Mouse (Mus musculus) adrenal gland, adult 8-10 months (tissue): ENCODE results near the gene Fam168b. TPM values are rescaled to one million over a fixed set of nuclear protein-coding genes. Genes with fewer than 3 reads are reported as not detected.

Experiments
- DNase-seq: peaks from one replicate; pipeline ENCODE4 v3.0.0; 2022
- total RNA-seq, 4 experiments: library from RNA; stranded (reverse); gene quantifications; 2 replicates each; pipeline ENCODE4 v1.2.4; 2022

Fam168b gene
- total RNA-seq, 4 experiments from 2014 or later, result 117 to 144 (median 125) TPM

- DNase-seq, result no peak
Observed at GRCm38 (mm10) chr1:34850343-34851136, 7.7 kb upstream of the Fam168b start.

GRCm38 (mm10) chr1:34849745-34850342 is 7.0 kb upstream of the Fam168b start, which contains the start of gene Plekhb2:
TSS of gene Plekhb2 (plus strand) at chr1:34849976.
- DNase-seq, result peak; percentile 91

- DNase-seq, result no peak
Observed at GRCm38 (mm10) chr1:34847070-34847469, 4.2 kb upstream of the Fam168b start.

DNA sequence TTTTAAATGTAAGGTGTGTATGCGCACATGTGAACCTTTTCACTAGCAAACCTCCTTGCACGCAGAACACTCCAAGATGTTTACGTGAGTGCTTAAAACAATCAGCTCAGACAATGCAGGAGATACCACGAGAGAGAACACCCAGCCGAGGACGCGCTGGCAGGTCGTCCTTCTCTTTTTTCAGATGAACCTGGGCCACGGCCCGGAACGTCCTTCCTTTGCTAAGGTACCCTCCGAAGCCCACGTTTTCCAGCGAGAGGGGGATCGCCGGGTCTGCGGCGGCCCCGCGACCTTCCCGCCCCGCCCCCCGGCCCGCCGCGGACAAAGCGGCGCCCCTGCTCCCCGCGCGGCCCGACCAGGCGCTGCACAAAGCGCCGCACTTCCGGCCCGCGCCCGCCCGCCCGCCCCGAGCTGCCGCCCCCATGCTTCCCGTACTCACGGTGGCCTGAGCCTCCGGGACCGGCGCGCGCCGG is 440 bp downstream of the Fam168b start:
- DNase-seq, result no peak

DNA sequence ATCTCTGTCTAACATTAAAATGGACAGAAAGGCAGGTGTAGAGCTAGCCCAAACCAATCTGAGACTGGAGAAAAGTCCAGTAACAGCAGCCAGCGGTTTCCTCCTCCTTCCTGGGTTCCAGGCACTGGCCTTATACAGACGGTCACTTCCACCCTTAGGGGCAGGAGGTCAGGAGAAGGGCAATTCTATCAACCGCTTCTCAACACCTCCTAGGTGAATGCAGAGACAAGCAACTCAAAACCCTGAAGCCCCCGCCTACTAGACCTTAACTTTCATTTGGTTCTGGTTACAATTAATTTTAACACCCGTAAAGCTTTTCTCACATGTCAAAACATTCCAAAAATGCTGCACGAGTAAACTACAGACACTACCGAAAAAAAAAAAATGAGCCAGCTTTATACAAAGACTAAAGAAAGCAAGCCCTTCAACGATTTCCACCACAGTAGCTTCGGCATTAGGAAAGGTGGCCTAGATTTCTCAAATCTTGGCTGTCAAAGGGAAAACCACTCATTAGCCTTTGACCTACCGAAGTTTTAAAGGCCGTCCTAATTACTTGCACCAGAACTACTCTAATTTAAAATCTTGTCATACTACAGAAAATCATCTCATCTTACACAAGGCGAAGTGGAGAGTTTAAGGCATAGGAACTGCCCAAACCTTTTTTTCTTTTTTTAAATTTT is 1.0 kb downstream of the Fam168b start:
- no peak for DNase-seq

DNA sequence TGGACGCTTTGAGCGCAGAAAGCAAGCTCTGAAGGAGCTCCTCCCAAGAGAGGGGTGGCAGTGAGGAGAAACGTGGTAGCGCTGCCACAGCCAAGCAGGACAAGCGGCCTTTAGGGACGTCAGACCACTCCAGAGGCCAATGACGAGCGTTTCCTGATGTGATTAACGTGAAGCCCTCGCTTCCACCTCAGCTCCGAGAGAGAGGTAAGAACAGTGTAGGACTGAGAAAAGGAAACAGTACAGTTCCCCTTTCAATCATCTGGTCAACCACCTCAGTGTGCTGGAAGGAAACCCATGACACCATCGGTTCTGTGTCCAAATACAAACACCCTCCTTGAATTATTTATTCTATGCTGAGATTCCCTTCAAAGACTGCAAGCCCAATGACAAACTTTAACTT is 3.6 kb downstream of the Fam168b start:
- DNase-seq, result no peak

DNA sequence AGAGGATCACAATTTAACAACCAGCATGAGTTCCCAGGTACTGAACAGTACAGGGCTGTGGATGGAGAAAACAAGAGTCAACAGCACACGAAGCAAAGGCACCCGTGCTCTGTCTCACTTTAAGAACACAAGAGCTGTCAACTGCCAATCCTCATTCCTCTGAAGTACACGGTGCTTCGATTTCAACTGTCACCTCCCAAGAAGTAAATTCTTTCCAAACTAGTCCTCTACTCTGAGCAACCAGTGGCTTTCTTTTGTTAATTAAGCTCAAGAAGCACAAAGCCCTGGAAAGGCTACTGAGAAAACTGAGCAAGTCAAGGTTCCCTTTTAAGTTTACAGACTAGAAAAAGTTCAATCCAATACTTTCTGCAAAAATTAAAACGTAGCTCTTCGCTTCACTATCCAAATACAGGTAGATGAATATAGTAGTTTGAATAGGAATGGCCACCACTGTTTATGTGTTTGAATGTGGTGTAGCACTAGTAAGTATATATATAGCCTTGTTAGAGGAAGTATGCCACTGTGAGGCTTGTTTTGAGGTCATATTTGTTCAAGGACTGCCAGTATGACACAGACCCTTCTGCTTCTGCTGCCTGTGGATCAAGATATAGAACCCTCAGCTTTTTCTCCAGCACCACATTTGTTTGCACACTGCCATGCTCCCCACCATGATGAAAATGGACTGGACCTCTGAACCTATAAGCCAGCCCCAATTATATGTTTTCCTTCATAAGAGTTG is 4.7 kb downstream of the Fam168b start:
- DNase-seq, result no peak

DNA sequence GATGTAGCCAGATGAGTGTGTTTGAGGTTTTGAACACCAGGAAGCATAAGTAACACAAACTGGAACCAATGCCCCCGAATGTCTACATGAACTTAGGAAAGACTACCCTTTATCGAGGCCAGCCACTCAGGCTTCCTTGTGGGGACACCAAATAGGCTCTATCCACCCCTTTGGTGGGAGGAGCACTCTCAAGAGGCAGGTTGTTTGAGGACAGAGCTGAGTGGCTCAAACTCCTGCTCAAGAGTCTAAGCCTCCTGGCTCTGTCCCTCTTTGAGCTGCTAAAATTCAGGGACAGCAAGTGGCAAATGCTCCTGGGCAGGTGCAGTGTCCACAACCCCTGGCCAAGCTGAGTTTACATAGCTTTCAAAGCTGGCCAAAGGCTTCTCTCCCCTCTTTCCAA is 8.0 kb downstream of the Fam168b start:
- no peak for DNase-seq

DNA sequence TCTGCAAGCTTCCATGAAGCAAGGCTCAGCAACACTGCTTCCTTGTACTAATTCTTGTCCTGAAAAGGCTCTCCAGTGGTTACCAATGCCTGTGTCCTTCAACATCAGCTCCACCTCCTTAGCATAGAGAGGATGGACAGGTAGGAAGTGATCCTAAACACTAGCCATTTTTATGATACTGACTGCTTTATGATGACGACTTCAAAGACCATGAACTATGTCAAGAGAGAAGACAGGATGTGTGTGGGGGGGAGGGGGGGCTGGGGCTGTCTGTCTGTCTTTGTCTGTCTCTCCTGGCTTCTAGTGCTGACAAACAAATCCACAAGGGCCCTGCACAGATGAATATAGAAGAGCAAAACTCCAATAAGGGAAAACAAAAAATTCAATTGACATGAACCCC is 11.5 kb downstream of the Fam168b start:
- DNase-seq, result no peak

- DNase-seq, result no peak
Observed at GRCm38 (mm10) chr1:34830934-34831333, 11.9 kb downstream of the Fam168b start.

GRCm38 (mm10) chr1:34828528-34829294 is 14.2 kb downstream of the Fam168b start:
- DNase-seq, result no peak

DNA sequence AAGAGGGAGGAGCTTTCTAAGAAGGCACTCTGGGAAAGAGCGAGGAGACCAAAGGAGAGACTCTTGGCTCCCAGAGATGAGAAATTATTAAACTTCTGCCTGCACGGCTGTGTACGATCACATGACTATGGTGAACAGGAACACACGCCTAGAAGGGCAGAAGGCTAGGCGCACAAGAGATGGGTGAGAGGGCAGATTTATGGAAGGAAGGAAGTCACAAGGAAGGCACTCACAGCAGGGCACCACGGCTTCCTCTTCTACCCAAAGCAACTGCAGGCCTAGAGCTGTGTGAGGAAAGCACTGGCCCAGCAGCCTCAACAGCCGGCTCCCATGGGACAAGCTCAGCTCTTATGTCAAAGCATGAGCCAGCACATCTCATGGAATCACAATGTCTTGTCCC is 15.0 kb downstream of the Fam168b start:
- no peak for DNase-seq

- DNase-seq, result no peak
Observed at GRCm38 (mm10) chr1:34825909-34826308, 17.0 kb downstream of the Fam168b start.

DNA sequence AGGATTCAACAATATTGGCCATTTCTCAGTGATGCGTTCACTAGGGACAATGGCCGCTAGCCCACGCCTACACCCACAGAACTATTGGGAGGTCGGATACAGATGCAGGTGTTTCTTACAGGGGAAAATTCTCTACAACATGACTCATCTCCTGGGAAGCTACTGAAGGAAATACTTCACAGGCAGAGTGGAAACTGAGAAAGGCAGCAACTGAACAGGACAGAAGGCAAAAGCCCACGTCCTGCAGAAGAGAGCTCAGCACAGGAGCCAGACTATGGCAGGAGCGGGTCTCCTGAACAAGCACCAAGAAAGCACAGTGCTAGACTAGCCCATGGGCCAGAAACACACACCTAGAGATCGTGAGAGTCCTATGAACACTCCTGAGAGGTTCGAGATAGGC is 18.7 kb downstream of the Fam168b start:
- DNase-seq, result no peak

- no peak for DNase-seq
Observed at GRCm38 (mm10) chr1:34823353-34823752, 19.5 kb downstream of the Fam168b start.

DNA sequence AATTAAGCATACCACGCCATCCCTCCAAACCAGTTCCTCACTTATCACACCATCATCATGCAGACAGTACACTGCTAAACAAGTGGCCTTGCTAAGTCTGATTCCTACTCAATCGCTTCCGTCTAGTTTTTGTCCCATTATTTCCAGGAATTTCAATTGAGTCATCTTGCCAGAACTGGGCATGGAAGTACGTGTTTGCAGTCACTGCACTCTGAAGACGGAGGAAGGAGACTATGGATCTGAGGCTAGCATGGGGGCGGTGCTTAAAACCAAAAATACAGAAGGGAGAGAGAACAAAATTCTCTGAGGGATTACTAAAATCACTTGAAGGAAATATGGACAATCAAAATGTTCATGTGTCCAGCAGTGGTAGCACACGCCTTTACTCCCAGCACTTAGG is 20.1 kb downstream of the Fam168b start:
- DNase-seq, result no peak

- DNase-seq, result no peak
Observed at GRCm38 (mm10) chr1:34822003-34822402, 20.9 kb downstream of the Fam168b start.

- no peak for DNase-seq
Observed at GRCm38 (mm10) chr1:34821411-34821810, 21.5 kb downstream of the Fam168b start.

- no peak for DNase-seq
Observed at GRCm38 (mm10) chr1:34819225-34819910, 23.5 kb downstream of the Fam168b start.

DNA sequence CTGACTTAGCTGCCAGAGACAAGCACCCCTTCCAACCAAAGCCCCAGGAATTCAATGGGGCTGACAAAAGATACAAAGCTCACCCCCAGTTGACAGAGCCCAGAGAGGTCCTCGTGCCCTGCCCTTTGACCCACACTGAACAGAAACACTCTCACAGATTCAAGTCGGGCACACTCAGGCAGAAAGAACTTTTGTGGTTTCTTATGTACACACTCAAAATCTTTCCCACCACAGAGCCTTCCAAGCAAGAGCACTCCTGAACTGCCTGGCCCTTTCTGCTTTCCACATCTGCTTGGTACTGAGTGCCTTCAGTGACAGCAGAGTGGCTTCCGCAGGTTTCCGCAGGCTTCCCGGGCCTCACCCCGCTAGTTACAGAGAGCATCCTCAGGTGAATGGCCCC is 27.0 kb downstream of the Fam168b start:
- no peak for DNase-seq
